Mouse (Mus musculus) splenic B cell, adult 2 months (primary cell): Measurements from ENCODE around the gene Cd80.

ENCODE experiments used
- DNase-seq: peaks from one replicate; pipeline ENCODE4 v3.0.0-alpha.2; 2011; ENCODE audit warnings: low read depth, low spot score
- H3K27me3 ChIP-seq: 2 replicates; pipeline ENCODE4 v1.6.1; 2012; ENCODE audit warnings: mild to moderate bottlenecking, low read length, moderate library complexity, mixed read lengths; ENCODE audit not compliant: control insufficient read depth, poor library complexity, insufficient read depth, severe bottlenecking
- H3K36me3 ChIP-seq: 2 replicates; pipeline ENCODE4 v1.6.1; 2012; ENCODE audit warnings: mild to moderate bottlenecking, low read length, moderate library complexity, mixed read lengths; ENCODE audit not compliant: control insufficient read depth, poor library complexity, insufficient read depth, severe bottlenecking

The Cd80 gene

GRCm38 (mm10) chr16:38456812-38457567 lies 1.6 kb downstream of the Cd80 start:
- Histone ChIP-seq H3K27me3 (no peaks in the 10 kb centered on the region), H3K36me3 (no peaks in the 10 kb centered on the region)
- peak; percentile 67 for DNase-seq

DNA sequence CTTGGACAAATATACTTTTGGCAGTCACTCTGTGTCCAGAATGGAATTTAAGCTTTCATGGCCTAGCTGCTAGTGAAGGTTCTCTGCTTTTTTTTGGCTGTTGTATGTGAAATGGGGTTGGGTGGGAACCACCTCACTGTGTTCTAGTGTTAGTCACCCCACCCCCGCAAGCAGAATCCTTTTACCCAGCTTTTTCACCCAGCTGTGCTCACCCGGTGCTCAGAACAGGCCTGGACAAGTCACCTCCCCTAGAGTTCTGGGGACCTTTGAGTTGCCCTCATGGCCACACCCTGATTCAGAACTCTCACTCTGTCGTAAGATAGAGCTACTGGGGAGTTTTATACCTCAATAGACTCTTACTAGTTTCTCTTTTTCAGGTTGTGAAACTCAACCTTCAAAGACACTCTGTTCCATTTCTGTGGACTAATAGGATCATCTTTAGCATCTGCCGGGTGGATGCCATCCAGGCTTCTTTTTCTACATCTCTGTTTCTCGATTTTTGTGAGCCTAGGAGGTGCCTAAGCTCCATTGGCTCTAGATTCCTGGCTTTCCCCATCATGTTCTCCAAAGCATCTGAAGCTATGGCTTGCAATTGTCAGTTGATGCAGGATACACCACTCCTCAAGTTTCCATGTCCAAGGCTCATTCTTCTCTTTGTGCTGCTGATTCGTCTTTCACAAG lies 3.4 kb downstream of the Cd80 start:
- Histone ChIP-seq H3K27me3 (no peaks in the 10 kb centered on the region), H3K36me3 (no peaks in the 10 kb centered on the region)
- peak; percentile 30 for DNase-seq

DNA sequence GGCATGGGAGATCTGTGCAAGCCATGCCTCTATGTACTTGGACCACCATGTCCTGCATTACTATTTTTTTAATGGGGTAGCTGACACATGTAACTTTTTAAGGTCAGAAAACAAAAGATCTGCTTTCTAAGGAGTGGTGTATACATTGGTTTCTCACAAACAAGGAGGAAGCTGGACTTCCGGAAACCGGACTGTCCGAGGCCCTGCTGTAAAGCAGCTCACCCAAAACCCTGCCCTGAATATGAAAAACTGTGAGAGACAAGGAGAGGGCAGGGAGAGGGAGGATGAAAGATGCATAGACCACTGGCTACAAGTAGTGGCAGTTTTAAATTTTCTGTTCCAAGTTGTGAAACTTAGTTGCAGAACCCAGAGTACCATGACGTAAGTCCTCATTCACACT lies 4.6 kb downstream of the Cd80 start:
- Histone ChIP-seq H3K27me3 (no peaks in the 10 kb centered on the region), H3K36me3 (no peaks in the 10 kb centered on the region)
- no peak for DNase-seq

DNA sequence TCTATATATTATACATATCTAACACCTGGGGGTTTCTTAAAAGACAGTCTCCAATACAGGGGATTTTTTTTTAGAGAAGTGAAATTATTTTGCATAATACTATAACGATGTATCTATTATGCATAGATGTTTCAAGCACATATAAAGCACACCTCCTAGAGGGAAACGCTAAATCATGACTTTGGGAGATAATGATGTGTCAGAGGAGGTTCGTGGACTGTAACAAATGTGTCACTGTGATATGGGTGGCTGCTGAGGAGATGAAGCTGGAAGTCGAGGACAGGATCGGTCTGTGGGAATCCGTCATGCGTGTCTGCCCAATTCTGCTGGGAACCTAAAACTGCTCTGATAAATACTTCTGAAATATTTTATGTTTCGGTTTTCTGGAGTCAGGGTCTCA lies 6.4 kb downstream of the Cd80 start:
- DNase-seq = peak; percentile 72
- Histone ChIP-seq H3K36me3 (no peaks in the 10 kb centered on the region), H3K27me3 (no peaks in the 10 kb centered on the region)

DNA sequence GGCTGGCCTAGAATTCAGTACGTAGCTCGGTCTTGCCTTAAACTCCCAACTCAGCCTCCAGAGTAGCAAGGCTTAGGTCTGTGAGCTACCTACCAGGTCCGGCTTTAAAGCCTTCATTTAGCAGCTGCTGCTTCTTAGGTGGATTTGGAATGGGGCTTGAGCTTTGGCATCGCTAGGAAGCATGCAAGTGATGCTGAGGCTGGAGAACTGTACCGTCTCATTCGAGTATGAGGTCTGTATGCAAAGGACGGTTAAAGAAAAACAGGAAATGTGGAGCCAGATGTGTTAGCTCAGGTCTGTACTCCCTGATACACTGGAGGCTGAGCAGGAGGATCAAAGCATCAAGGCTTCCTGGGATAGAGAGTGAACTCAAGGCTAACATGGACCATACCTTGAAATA lies 6.8 kb downstream of the Cd80 start:
- DNase-seq = no peak
- H3K27me3 ChIP-seq = no peaks in the 10 kb centered on the region
- no peaks in the 10 kb centered on the region for H3K36me3 ChIP-seq

DNA sequence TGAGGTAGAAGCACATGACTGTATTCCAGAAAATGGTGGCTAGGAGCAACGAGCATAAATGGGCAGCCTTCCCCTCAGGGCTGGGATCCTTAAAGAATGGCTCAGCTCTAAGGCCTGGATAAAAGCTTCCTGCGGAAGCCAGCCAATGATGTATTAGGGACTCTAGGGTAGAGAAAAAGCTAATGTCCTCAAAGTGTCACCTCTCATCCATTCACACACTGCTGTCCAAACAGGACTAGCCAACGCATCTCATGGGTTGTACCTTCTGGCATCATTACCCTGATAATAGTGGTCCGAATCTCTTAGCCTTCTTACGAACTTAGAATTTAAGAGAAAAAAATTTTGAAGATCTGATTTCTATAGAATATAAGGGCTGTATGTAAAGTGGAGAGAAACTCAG lies 7.9 kb downstream of the Cd80 start:
- H3K36me3 ChIP-seq = no peaks in the 10 kb centered on the region
- DNase-seq = no peak
- H3K27me3 ChIP-seq = no peaks in the 10 kb centered on the region

DNA sequence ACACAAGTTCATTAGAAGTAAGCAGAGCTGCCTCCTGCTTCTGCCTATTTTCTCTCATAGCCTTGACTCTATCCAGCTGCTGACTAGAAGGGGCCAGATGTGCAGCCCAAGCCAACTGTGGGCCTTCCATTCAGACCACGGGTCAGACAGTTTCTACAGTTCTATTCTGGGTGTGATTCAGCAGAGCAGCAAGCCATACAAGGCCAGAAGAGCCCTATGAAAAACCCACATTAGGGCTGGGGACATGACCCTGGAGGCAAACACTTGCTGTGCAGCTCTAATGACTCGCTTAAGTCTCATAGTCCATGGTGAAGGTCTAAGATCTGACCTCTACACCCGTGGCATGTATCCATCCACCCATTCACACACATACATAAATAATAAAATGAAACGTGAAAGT lies 10.7 kb downstream of the Cd80 start:
- no peaks in the 10 kb centered on the region for H3K27me3 ChIP-seq
- H3K36me3 ChIP-seq = no peaks in the 10 kb centered on the region
- DNase-seq = no peak

DNA sequence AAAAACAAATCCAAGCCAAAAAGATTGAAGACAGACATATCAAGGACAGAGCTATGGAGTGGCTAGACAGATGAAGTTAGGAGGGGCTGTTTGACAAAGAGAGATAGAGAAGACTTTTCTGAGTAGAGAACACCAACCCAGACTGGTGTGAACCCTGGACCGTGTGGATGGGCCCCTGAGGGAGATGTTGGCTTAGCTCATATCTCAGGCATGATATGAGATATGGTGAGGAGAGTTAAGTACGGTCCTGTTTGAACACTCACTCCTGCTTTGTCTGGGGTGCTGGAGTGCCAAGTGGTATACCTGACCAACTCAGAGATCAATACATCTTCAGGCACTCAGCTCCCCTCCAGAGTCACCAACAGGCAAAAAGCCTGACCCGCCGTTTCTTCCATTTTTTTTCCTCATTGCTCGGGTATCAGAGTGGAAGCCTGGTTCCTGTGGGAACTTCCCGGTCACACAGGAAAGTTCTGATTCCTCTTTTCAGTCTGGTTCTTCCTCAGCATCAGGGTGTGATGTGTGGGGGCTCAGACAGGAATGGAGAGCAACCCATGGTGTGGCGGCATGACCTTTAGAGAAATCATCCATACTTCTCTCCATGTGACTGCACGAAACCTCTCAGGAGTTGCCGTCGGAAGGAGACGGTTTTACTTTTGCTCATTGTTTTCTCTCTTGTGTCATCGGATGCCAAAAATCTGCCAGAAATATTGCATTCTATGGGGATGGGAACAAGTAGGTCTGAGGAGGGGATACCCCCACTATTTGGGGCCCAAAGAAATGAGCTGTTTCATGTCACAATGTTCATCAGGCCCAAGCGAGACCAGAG lies 11.9 kb downstream of the Cd80 start:
- no peak for DNase-seq
- Histone ChIP-seq H3K27me3 (no peaks in the 10 kb centered on the region), H3K36me3 (no peaks in the 10 kb centered on the region)

DNA sequence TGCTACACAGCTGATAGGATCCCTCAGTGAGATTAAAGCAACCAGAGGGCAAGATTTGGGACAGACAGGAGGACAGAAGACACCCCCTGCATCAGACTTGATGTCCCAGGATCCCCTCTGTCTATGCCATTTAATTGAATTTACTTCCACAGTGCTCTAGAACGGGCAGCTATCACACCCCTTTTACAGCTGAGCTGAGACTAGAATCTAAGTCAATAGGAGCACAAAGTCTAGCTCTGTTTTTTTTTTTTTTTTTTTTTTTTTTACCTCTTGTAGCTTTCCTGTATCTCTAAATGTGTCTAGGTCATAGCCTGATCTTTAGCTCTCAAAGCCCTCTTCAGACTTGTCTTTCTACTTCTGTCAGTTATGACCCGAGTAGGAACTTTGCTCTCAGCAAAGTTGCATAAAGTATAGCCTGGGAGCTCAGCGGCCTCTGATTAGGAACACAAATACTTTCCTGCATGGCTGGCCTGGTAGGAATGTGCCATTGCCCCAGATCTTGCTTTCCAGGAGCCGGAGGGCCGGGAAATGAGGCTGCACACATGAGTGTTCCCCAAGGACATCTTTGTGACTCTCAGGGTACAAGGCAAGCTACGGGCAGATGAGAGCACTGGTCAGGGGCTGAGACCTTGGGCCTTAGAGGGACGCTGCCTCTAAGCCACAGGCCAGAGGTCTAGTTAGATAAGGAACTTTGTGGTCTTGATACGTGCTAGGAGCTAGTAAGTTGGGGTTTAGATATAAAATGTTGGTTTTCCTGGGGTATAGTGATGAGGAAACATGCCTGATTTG lies 12.8 kb downstream of the Cd80 start:
- no peak for DNase-seq

DNA sequence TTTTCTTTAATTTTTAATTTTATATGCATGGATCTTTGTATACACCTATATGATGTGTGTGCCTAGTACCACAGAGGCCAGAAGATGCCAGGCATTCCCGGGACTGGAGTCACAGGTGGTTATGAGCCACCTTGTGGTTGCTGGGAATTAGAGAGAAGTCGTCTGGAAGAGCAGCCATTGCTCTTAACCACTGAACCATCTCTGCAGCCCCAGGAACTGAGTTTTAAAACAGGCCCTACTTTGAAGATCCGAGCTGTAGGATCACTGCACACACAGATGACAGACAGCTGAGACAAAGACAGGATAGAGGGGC lies 13.3 kb downstream of the Cd80 start:
- no peak for DNase-seq
- no peaks in the 10 kb centered on the region for H3K27me3 ChIP-seq
- no peaks in the 10 kb centered on the region for H3K36me3 ChIP-seq

More for the DNA sequence above, 12.8 kb downstream of the Cd80 start:
- Histone ChIP-seq H3K36me3 (no peaks in the 10 kb centered on the region), H3K27me3 (no peaks in the 10 kb centered on the region)

DNA sequence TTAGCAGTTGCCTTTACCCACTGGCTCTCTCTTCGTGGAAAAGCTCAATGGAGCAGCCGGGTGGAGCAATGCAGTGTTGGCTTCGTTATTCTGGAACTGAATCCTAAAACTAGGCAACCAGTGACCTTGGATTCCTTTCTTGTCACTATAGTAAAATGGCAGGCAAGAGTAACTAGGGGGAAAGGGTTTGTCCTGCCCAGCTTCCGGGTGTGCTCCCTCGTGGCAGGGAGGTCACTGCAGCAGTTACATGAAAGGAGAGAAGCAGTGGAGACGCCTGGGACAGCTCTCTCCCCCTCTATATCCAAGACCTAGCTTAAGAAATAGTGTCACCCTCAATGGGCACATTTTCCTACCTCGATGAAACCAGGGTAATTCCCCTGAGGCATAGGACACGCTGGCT lies 14.1 kb downstream of the Cd80 start:
- no peak for DNase-seq
- H3K27me3 ChIP-seq = no peaks in the 10 kb centered on the region
- H3K36me3 ChIP-seq = no peaks in the 10 kb centered on the region

DNA sequence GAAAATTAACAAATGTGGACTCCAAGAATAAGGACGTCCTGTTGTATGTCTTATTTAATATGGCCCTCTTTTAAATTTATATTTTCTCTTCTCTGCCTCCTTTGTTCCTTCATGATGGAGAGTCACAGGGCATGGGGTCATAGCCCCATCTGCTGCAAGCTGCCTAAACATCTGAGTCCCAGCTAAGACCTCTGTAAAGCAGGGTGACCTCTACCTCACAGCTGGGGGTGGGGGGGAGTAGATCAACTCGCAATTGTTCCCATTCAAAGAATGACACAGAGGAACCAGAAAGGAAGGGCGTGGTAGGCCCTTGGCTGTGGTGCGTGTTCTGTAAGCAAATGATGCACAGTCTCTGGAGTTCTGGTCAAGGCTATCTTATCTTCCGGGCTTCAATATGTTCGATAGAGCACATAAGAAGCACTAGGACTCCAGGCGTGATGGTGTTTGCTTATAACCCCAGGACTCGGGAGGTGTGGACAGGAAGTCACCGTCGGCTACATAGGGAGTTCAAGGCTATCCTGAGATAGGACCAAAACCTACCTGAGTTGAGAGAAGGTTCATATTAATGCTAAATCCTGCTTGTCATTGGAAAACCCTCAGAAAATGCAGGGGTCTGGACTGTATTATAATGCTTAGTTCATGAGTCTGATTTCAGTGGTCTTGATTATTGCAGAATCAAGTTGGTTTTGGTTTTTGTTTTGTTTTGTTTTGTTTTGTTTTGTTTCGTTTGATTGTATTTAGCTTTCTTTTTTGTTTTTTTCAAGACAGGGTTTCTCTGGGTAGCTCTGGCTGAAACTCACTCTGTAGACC lies 16.5 kb downstream of the Cd80 start:
- DNase-seq = no peak
- H3K36me3 ChIP-seq = no peaks in the 10 kb centered on the region
- no peaks in the 10 kb centered on the region for H3K27me3 ChIP-seq

GRCm38 (mm10) chr16:38472507-38472873 lies 17.1 kb downstream of the Cd80 start:
- DNase-seq = no peak
- H3K36me3 ChIP-seq = no peaks in the 10 kb centered on the region

GRCm38 (mm10) chr16:38473661-38474060 lies 18.3 kb downstream of the Cd80 start:
- H3K27me3 ChIP-seq = no peaks in the 10 kb centered on the region
- no peaks in the 10 kb centered on the region for H3K36me3 ChIP-seq
- DNase-seq = no peak

More at GRCm38 (mm10) chr16:38472507-38472873, 17.1 kb downstream of the Cd80 start:
- no peaks in the 10 kb centered on the region for H3K27me3 ChIP-seq
